Mouse (Mus musculus): ENCODE data around the gene S100a3. TPM values are rescaled to one million over a fixed set of nuclear protein-coding genes. Genes with fewer than 3 reads are reported as not detected.

Gene S100a3
- polyA plus RNA-seq, 1 experiment from 2014 or later: not detected

- DNase-seq (ENCODE audit: extremely low spot score, low spot score): no peak
- 78% methylated on average over 5 of the region's 5 CpGs for WGBS
These were observed 28.7 kb upstream of the S100a3 start for GRCm38 (mm10) chr3:90531713-90532112.

DNA sequence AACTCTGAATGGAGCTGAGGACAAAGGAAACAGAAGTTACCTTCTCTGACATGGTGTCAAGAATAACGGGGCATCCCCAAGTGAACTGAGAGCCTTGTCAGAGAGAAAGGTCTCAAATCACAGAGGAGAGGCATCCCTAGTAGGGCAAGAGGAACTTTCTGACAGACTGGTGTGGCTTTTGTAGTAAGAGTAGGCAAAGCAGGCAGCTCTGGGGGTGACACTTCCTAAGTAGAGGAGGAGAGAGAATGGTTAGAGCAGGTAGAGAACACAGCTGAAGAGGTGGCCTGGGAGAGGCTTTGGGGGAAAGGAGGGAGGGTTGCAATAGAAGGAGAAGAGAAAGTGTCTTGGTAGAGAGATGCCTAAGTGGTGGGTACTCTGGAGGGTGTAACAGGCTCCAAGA, 24.9 kb upstream of the S100a3 start:
- WGBS: 86% methylated on average over 1 of the region's 1 CpGs

More at GRCm38 (mm10) chr3:90531713-90532112, 28.7 kb upstream of the S100a3 start:
- Histone ChIP-seq H3K4me1 (no peaks in the 10 kb centered on the region), H3K36me3 (replicated peaks) (no peaks in the 10 kb centered on the region), H3K9me3 (no peaks in the 10 kb centered on the region), H3K27ac (no peak overlapping the region), H3K4me3 (no peak overlapping the region), H3K27me3 (ENCODE audit: poor library complexity, severe bottlenecking) (no peaks in the 10 kb centered on the region)

DNA sequence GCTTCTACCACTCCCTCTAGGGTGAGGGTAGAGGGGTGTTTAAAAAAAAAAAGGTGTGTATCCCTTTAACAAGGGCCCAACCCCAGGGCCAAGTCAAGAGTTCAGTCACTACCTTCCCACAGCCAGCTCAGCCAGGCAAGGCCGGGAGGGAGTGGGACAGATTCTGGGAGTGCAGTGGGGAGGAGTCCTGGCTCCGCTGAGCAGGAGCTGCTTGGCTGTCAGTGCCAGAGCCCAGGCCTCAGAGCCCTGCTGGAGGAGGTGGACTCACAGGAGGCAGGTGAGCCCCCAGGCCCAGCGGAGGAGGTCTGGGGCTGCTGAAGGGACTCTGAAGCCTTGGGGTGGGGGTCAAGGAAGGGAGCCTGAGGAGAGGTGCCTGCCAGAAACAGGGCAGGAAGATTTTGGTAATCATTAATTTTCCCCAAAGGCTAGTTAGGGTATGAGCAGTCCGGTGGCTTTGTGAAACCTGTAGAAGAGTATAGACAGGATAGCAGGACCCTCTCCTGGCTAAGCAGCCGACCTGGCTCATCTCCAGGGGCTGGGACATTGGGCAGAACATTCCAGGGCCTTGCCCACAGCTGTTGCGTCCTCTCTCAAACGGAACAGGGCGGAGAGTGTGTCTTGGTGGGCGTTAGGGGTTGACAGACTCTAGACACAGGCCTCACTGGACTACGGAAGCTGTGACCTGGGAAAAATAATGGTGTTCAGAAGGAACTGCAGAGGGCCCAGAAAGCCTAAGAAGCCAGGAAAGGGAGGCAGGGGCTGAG, 23.1 kb upstream of the S100a3 start, which contains the start of gene S100a16:
Gene S100a16, plus strand, starts transcription at position 114 of the 764 bp plus-strand sequence.
- no peaks in the 10 kb centered on the region for H3K9me3 ChIP-seq
- 43% methylated on average over 10 of the region's 10 CpGs for WGBS
- H3K4me1 ChIP-seq: peaks cover 17% of the 10 kb centered on the region

More for the DNA sequence above, 24.9 kb upstream of the S100a3 start:
- peaks cover 3% of the 10 kb centered on the region; the same call in 1 of the 2 replicates for H3K4me1 ChIP-seq
- H3K36me3 ChIP-seq (replicated peaks): no peaks in the 10 kb centered on the region
- no peak for DNase-seq (ENCODE audit: extremely low spot score, low spot score)
- no peak overlapping the region for H3K27ac ChIP-seq
- H3K27me3 ChIP-seq (ENCODE audit: poor library complexity, severe bottlenecking): no peaks in the 10 kb centered on the region; the same call in 1 of the 2 replicates
- H3K4me3 ChIP-seq: no peak overlapping the region
- H3K9me3 ChIP-seq: no peaks in the 10 kb centered on the region

GRCm38 (mm10) chr3:90537905-90538296, 22.5 kb upstream of the S100a3 start:
- 87% methylated on average over 5 of the region's 5 CpGs for WGBS
- no peak for DNase-seq (ENCODE audit: extremely low spot score, low spot score)
- H3K4me1 ChIP-seq: peaks cover 23% of the 10 kb centered on the region
- no peaks in the 10 kb centered on the region for H3K36me3 ChIP-seq (replicated peaks)
- H3K4me3 ChIP-seq: no peak overlapping the region
- no peaks in the 10 kb centered on the region for H3K9me3 ChIP-seq
- H3K27ac ChIP-seq: no peak overlapping the region
- H3K27me3 ChIP-seq (ENCODE audit: poor library complexity, severe bottlenecking): no peaks in the 10 kb centered on the region; the same call in 1 of the 2 replicates

More for the DNA sequence above, 23.1 kb upstream of the S100a3 start, which contains the start of gene S100a16:
- Histone ChIP-seq H3K27ac (no peak within 1 kb of the TSS), H3K27me3 (ENCODE audit: poor library complexity, severe bottlenecking) (no peaks in the 10 kb centered on the region; the same call in 1 of the 2 replicates), H3K36me3 (replicated peaks) (no peaks in the 10 kb centered on the region), H3K4me3 (no peak within 1 kb of the TSS)
- DNase-seq (ENCODE audit: extremely low spot score, low spot score): no peak

DNA sequence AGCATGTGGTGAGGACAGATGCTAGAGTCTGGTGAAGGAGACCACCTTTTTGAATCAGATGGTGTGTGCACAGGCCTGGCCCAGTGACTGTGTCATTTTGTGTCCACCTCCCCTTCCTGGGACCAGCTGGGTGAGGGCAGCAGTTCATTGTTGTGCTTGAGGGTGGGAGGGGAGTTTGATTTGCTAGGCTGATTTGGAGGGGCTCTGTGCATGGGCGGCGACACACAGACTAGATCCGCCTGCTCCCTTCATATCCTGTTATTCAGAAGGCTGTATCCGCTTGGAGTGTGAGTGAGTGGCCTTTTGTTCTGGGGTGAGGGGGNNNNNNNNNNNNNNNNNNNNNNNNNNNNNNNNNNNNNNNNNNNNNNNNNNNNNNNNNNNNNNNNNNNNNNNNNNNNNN, 19.5 kb upstream of the S100a3 start:
- 63% methylated on average over 4 of the region's 4 CpGs for WGBS
- Histone ChIP-seq H3K4me3 (no peak overlapping the region), H3K27me3 (ENCODE audit: poor library complexity, severe bottlenecking) (no peaks in the 10 kb centered on the region; the same call in 1 of the 2 replicates), H3K36me3 (replicated peaks) (no peaks in the 10 kb centered on the region), H3K9me3 (no peaks in the 10 kb centered on the region), H3K4me1 (peaks cover 24% of the 10 kb centered on the region), H3K27ac (peak overlapping the region; percentile 62)
- DNase-seq (ENCODE audit: extremely low spot score, low spot score): no peak

GRCm38 (mm10) chr3:90549676-90550420, 10.5 kb upstream of the S100a3 start:
- no peaks in the 10 kb centered on the region for H3K9me3 ChIP-seq
- H3K27ac ChIP-seq: no peak overlapping the region
- no peaks in the 10 kb centered on the region for H3K36me3 ChIP-seq (replicated peaks)
- DNase-seq (ENCODE audit: extremely low spot score, low spot score): no peak
- H3K27me3 ChIP-seq (ENCODE audit: poor library complexity, severe bottlenecking): no peaks in the 10 kb centered on the region
- H3K4me1 ChIP-seq: peaks cover 9% of the 10 kb centered on the region
- no peak overlapping the region for H3K4me3 ChIP-seq
- WGBS: 72% methylated on average over 5 of the region's 5 CpGs

DNA sequence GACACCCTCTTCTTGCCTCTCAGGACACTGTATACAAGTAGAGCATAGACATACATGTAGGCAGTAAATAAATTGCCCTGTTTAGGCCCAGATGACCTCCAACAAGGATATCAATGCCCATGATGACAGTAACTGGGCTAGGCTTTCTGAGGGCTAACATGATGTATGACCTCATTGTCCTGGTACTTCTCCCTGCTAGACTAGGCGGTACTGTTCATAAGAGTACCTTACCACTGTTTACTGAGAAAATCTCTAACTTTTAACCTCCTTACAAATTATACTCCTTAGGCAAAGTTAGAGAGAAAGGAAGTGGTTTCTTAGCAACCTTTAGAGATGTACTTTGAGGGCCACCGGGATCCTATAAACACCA, 10.0 kb upstream of the S100a3 start:
- Histone ChIP-seq H3K27ac (no peak overlapping the region), H3K4me3 (no peak overlapping the region), H3K27me3 (ENCODE audit: poor library complexity, severe bottlenecking) (no peaks in the 10 kb centered on the region), H3K36me3 (replicated peaks) (no peaks in the 10 kb centered on the region), H3K9me3 (no peaks in the 10 kb centered on the region), H3K4me1 (peaks cover 9% of the 10 kb centered on the region)
- 92% methylated on average over 2 of the region's 2 CpGs for WGBS
- DNase-seq (ENCODE audit: extremely low spot score, low spot score): no peak

DNA sequence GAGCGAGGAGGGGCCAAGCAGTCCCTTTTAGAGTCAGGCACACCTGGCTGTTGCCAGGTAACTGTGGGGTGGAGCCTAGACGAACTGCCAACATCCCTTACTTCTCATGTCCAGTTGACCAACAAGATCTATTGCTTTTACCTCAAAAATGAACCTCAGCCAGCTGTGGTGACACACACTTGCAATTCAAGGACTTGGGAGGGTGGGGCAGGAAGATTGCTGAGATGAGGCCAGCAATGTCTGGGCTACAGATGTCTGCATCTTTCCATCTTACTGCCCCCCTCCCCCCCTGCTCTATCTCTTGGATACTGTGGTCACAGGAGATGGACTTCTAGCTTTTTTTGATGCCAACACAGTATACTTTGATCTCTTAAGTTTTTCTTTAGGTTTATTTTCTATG, 8.1 kb upstream of the S100a3 start:
- 74% methylated on average over 2 of the region's 2 CpGs for WGBS
- no peak for DNase-seq (ENCODE audit: extremely low spot score, low spot score)
- Histone ChIP-seq H3K9me3 (no peaks in the 10 kb centered on the region), H3K27ac (no peak overlapping the region), H3K4me3 (no peak overlapping the region), H3K4me1 (peaks cover 13% of the 10 kb centered on the region), H3K36me3 (replicated peaks) (no peaks in the 10 kb centered on the region), H3K27me3 (ENCODE audit: poor library complexity, severe bottlenecking) (no peaks in the 10 kb centered on the region)

- Histone ChIP-seq H3K9me3 (no peaks in the 10 kb centered on the region), H3K4me3 (no peak overlapping the region), H3K27ac (no peak overlapping the region), H3K36me3 (replicated peaks) (no peaks in the 10 kb centered on the region), H3K27me3 (ENCODE audit: poor library complexity, severe bottlenecking) (no peaks in the 10 kb centered on the region), H3K4me1 (peaks cover 4% of the 10 kb centered on the region; the same call in 1 of the 2 replicates)
- 65% methylated on average over 5 of the region's 5 CpGs for WGBS
- DNase-seq (ENCODE audit: extremely low spot score, low spot score): no peak
These were observed 4.4 kb upstream of the S100a3 start for GRCm38 (mm10) chr3:90555954-90556353.

- no peaks in the 10 kb centered on the region for H3K36me3 ChIP-seq (replicated peaks)
- H3K27ac ChIP-seq: no peak overlapping the region
- no peaks in the 10 kb centered on the region for H3K27me3 ChIP-seq (ENCODE audit: poor library complexity, severe bottlenecking)
- no peaks in the 10 kb centered on the region for H3K9me3 ChIP-seq
- 88% methylated on average over 5 of the region's 5 CpGs for WGBS
- no peaks in the 10 kb centered on the region for H3K4me1 ChIP-seq
- H3K4me3 ChIP-seq: no peak overlapping the region
- DNase-seq (ENCODE audit: extremely low spot score, low spot score): no peak
These were observed 14.3 kb downstream of the S100a3 start for GRCm38 (mm10) chr3:90574691-90575090.

- H3K27ac ChIP-seq: no peak overlapping the region
- no peaks in the 10 kb centered on the region for H3K4me1 ChIP-seq
- no peaks in the 10 kb centered on the region for H3K9me3 ChIP-seq
- H3K36me3 ChIP-seq (replicated peaks): no peaks in the 10 kb centered on the region
- no peak for DNase-seq (ENCODE audit: extremely low spot score, low spot score)
- no peak overlapping the region for H3K4me3 ChIP-seq
- 85% methylated on average over 3 of the region's 3 CpGs for WGBS
- no peaks in the 10 kb centered on the region for H3K27me3 ChIP-seq (ENCODE audit: poor library complexity, severe bottlenecking)
These were observed 14.9 kb downstream of the S100a3 start for GRCm38 (mm10) chr3:90575320-90575719.

- Histone ChIP-seq H3K27me3 (ENCODE audit: poor library complexity, severe bottlenecking) (no peaks in the 10 kb centered on the region), H3K4me1 (no peaks in the 10 kb centered on the region), H3K9me3 (no peaks in the 10 kb centered on the region), H3K4me3 (no peak overlapping the region), H3K27ac (no peak overlapping the region), H3K36me3 (replicated peaks) (no peaks in the 10 kb centered on the region)
- 84% methylated on average over 10 of the region's 10 CpGs for WGBS
- DNase-seq (ENCODE audit: extremely low spot score, low spot score): no peak
These were observed 16.1 kb downstream of the S100a3 start for GRCm38 (mm10) chr3:90576351-90577001.

Data from forebrain, embryonic 10.5 days (tissue).